In the genomic region with DNA sequence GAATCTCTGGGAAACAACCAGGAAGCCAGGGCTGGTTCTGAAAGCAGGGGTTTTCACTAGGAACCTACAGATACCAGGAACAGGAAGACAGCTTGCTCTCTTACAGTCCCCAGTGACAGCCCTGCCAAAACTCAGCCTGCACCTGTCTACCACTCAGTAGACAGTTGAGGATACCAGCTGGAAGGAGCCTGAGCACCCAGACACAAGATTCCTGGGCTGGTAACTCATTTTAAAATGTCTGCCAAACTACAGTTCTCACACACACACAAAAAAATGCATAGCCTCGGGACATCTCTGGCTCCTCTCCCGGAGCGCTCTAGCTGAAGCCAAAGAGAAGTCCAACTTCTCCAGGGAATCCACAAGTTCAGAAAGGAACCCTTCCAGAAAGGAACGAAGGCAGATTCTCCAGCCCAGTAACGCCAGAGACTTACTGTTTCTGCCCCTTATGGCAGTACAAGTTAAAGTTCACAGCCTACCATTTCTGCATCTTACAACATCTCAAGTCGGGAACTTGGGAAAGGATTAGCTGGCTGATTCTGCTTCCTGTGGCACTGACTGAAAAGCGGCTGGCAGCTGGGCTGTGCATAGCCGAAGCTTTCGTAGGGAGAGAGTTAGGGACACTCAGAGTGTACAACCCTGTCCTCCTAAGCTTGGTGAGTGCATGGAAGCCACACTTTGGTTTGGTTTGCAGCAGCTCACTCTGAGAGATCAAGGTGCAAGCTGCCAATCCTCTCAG, we compare ENCODE assay signal across 8 mouse cellular contexts. TPM values are rescaled to one million over a fixed set of nuclear protein-coding genes. Genes with fewer than 3 reads are reported as not detected.
DNase-seq lines count a peak whose midpoint lies in the region; ATAC-seq lines count a peak whose summit lies in the region.

No protein-coding gene starts in this region.

- peak; percentile 58 to 66 for DNase-seq in left cerebral cortex, adult 18-20 months (ENCODE audit: low spot score in 2 of 2)
- no peak for DNase-seq in left cerebral cortex, adult 11 months (ENCODE audit: low spot score)
- peak; percentile 25 to 36 for DNase-seq in cerebellum, postnatal 25 days
- peak; percentile 58 to 73 for DNase-seq in heart, adult 18-20 months

- 66% methylated on average over 9 of the region's 9 CpGs for WGBS in kidney, embryonic 14.5 days
- 65% methylated on average over 9 of the region's 9 CpGs for WGBS in liver, embryonic 16.5 days (ENCODE audit: insufficient replicate concordance)
- WGBS in stomach, embryonic 14.5 days, result 48% methylated on average over 9 of the region's 9 CpGs

- H3K4me2 ChIP-seq in kidney, embryonic 14.5 days (replicated peaks; ENCODE audit: low read depth, low read length), result no peak overlapping the region
- peak overlapping the region; percentile 14; the same call in 1 of the 2 replicates for H3K4me2 ChIP-seq in liver, embryonic 16.5 days (ENCODE audit: low read depth, low read length)
- H3K4me2 ChIP-seq in stomach, embryonic 14.5 days (replicated peaks; ENCODE audit: low read depth, low read length), result no peak overlapping the region

- no peaks in the 10 kb centered on the region for H3K9me3 ChIP-seq in kidney, embryonic 14.5 days (ENCODE audit: control insufficient read depth, low read length)
- H3K9me3 ChIP-seq in liver, embryonic 16.5 days (replicated peaks; ENCODE audit: control insufficient read depth, low read length), result no peaks in the 10 kb centered on the region
- no peaks in the 10 kb centered on the region for H3K9me3 ChIP-seq in stomach, embryonic 14.5 days (ENCODE audit: control insufficient read depth, low read depth, low read length)

- 0 out of 2 replicates have a peak, but pooled peaks have one; percentile 52 for ATAC-seq in kidney, embryonic 14.5 days (ENCODE audit: low FRiP score, low TSS enrichment)
- ATAC-seq in liver, embryonic 16.5 days (ENCODE audit: low read depth), result peak; percentile 21; the same call in 1 of the 2 replicates
- ATAC-seq in stomach, embryonic 14.5 days (ENCODE audit: insufficient number of reproducible peaks, insufficient read depth, low FRiP score, low read depth), result 0 out of 2 replicates have a peak, but pooled peaks have one; percentile 59
- no peak for ATAC-seq in erythroid progenitor cell, adult 5-6 weeks (replicated peaks; ENCODE audit: low FRiP score, poor library complexity, severe bottlenecking)

- H3K27ac ChIP-seq in kidney, embryonic 14.5 days (ENCODE audit: low read depth, low read length), result peak overlapping the region; percentile 61; the same call in 1 of the 2 replicates
- H3K27ac ChIP-seq in liver, embryonic 16.5 days (ENCODE audit: low read length), result peak overlapping the region; percentile 62
- peak overlapping the region; percentile 68 for H3K27ac ChIP-seq in stomach, embryonic 14.5 days (ENCODE audit: low read length)

- no peaks in the 10 kb centered on the region for H3K27me3 ChIP-seq in kidney, embryonic 14.5 days (ENCODE audit: control insufficient read depth, insufficient read depth, low read length)
- H3K27me3 ChIP-seq in liver, embryonic 16.5 days (ENCODE audit: control insufficient read depth, insufficient read depth, low read depth, low read length), result no peaks in the 10 kb centered on the region
- H3K27me3 ChIP-seq in stomach, embryonic 14.5 days (ENCODE audit: control insufficient read depth, insufficient read depth, low read length), result no peaks in the 10 kb centered on the region

- H3K36me3 ChIP-seq in kidney, embryonic 14.5 days (ENCODE audit: control insufficient read depth, insufficient read depth, low read length), result 0 out of 2 replicates have a peak, but pooled peaks cover 2% of the 10 kb centered on the region
- H3K36me3 ChIP-seq in liver, embryonic 16.5 days (ENCODE audit: control insufficient read depth, insufficient read depth), result 0 out of 2 replicates have a peak, but pooled peaks cover 1% of the 10 kb centered on the region
- no peaks in the 10 kb centered on the region for H3K36me3 ChIP-seq in stomach, embryonic 14.5 days (ENCODE audit: control insufficient read depth, insufficient read depth, low read length)

- peaks cover 21% of the 10 kb centered on the region for H3K4me1 ChIP-seq in kidney, embryonic 14.5 days (ENCODE audit: control insufficient read depth, insufficient read depth, low read length)
- H3K4me1 ChIP-seq in liver, embryonic 16.5 days (ENCODE audit: control insufficient read depth, low read depth, low read length), result peaks cover 12% of the 10 kb centered on the region
- H3K4me1 ChIP-seq in stomach, embryonic 14.5 days (ENCODE audit: control insufficient read depth, insufficient read depth, low read length), result peaks cover 26% of the 10 kb centered on the region

- no peak overlapping the region for H3K4me3 ChIP-seq in kidney, embryonic 14.5 days (ENCODE audit: low read length)
- H3K4me3 ChIP-seq in liver, embryonic 16.5 days (ENCODE audit: low read depth, low read length), result no peak overlapping the region
- H3K4me3 ChIP-seq in stomach, embryonic 14.5 days (ENCODE audit: low read depth, low read length), result no peak overlapping the region

- no peak overlapping the region for H3K9ac ChIP-seq in kidney, embryonic 14.5 days (ENCODE audit: low read depth, low read length)
- H3K9ac ChIP-seq in liver, embryonic 16.5 days (ENCODE audit: low read depth, low read length), result no peak overlapping the region
- H3K9ac ChIP-seq in stomach, embryonic 14.5 days (replicated peaks; ENCODE audit: low read depth, low read length), result no peak overlapping the region

RNA-seq across cellular contexts. Expression of a gene that starts 24.2 kb away (rescaled TPM):
- 10 to 100 TPM; 25.3 to 25.5 TPM for total RNA-seq in left cerebral cortex, adult 18-20 months (2021)
- total RNA-seq in heart, adult 18-20 months (2021), result 10 to 100 TPM; 83.1 to 94.8 TPM
- polyA plus RNA-seq in kidney, embryonic 14.5 days (2014; fragmentation: Nextera tagmentation; extraction: Ambion mirVana), result 112 and 151 TPM in 2 replicates
- 7.7 and 8.9 TPM in 2 replicates for polyA plus RNA-seq in liver, embryonic 16.5 days (2015; fragmentation: Nextera tagmentation; extraction: Ambion mirVana)
- polyA plus RNA-seq in stomach, embryonic 14.5 days (2014; fragmentation: Nextera tagmentation; extraction: Ambion mirVana), result 104 and 111 TPM in 2 replicates
- 1.1 and 4.2 TPM in 2 replicates for total RNA-seq in erythroid progenitor cell, adult 5-6 weeks (2015; ENCODE audit: low replicate concordance)
- 0.64 TPM in 1 of 2 replicates, not detected in the other for total RNA-seq in erythroid progenitor cell, adult 5-6 weeks (2017; ENCODE audit: low replicate concordance)

Comparison
In these comparisons a context has a peak if more than half of its experiments do, and no peak if none do; other contexts are left out.
1. RNA of a gene that starts 24.2 kb away (total RNA-seq): 83.1 to 94.8 TPM in heart, adult 18-20 months and 25.3 to 25.5 TPM in left cerebral cortex, adult 18-20 months; 0.64 to 4.2 TPM in erythroid progenitor cell, adult 5-6 weeks; every median in the first group is over 4 times any median in the second.
2. Peak in every context shown above with its lines, with median percentiles within 50 percentile points of each other: H3K27ac ChIP-seq.